Mouse (Mus musculus): ENCODE measurements around the gene Nhsl2. TPM values are rescaled to one million over a fixed set of nuclear protein-coding genes. Genes with fewer than 3 reads are reported as not detected.
"Not testable (repeated sequence)": the region's sequence is repeated elsewhere in the genome, so short reads cannot be mapped to it uniquely, and the experiment has no call there.

The Nhsl2 gene
- 2.5 and 10.9 TPM in 2 replicates for polyA plus RNA-seq (2011; ENCODE audit: insufficient read depth, insufficient read length, low replicate concordance, missing spikeins)

- H3K4me3 ChIP-seq (replicated peaks; ENCODE audit: control insufficient read depth, low read depth, low read length) = no peak within 1 kb of the TSS
- H3K4me1 ChIP-seq (ENCODE audit: control insufficient read depth, insufficient read depth, low read length) = no peaks in the 10 kb centered on the region
- WGBS = 19% methylated on average over 56 of the region's 58 CpGs
- TF ChIP-seq POLR2A (IDR thresholded peaks at IDR 0.05; ENCODE audit: borderline replicate concordance, control insufficient read depth, low read depth, low read length) (no peak), CTCF (IDR thresholded peaks at IDR 0.05; ENCODE audit: control insufficient read depth, insufficient read depth, low read length) (no peak)
- no peak within 1 kb of the TSS for H3K27ac ChIP-seq (ENCODE audit: control insufficient read depth, insufficient read depth, low read depth, low read length, poor library complexity)
These were observed at the start of gene Nhsl2 for GRCm38 (mm10) chrX:101849281-101849821. Gene Nhsl2, plus strand, starts transcription at chrX:101849385.

- Histone ChIP-seq H3K27ac (ENCODE audit: control insufficient read depth, insufficient read depth, low read depth, low read length, poor library complexity) (no peak overlapping the region), H3K4me1 (ENCODE audit: control insufficient read depth, insufficient read depth, low read length) (no peaks in the 10 kb centered on the region), H3K4me3 (replicated peaks; ENCODE audit: control insufficient read depth, low read depth, low read length) (no peak overlapping the region)
- WGBS = 27% methylated on average over 2 of the region's 2 CpGs
- TF ChIP-seq POLR2A (IDR thresholded peaks at IDR 0.05; ENCODE audit: borderline replicate concordance, control insufficient read depth, low read depth, low read length) = no peak
- TF ChIP-seq CTCF (IDR thresholded peaks at IDR 0.05; ENCODE audit: control insufficient read depth, insufficient read depth, low read length) = no peak
These were observed 43.7 kb upstream of the Nhsl2 start for GRCm38 (mm10) chrX:101805512-101805911.

- Histone ChIP-seq H3K27ac (ENCODE audit: control insufficient read depth, insufficient read depth, low read depth, low read length, poor library complexity) (no peak overlapping the region), H3K4me3 (replicated peaks; ENCODE audit: control insufficient read depth, low read depth, low read length) (no peak overlapping the region), H3K4me1 (ENCODE audit: control insufficient read depth, insufficient read depth, low read length) (no peaks in the 10 kb centered on the region)
- 8% methylated on average over 3 of the region's 3 CpGs for WGBS
- TF ChIP-seq POLR2A (IDR thresholded peaks at IDR 0.05; ENCODE audit: borderline replicate concordance, control insufficient read depth, low read depth, low read length) (no peak), CTCF (IDR thresholded peaks at IDR 0.05; ENCODE audit: control insufficient read depth, insufficient read depth, low read length) (no peak)
These were observed 37.4 kb upstream of the Nhsl2 start for GRCm38 (mm10) chrX:101811750-101812149.

GRCm38 (mm10) chrX:101819163-101819562, 30.0 kb upstream of the Nhsl2 start:
- no peak for TF ChIP-seq CTCF (IDR thresholded peaks at IDR 0.05; ENCODE audit: control insufficient read depth, insufficient read depth, low read length)
- no peak for TF ChIP-seq POLR2A (IDR thresholded peaks at IDR 0.05; ENCODE audit: borderline replicate concordance, control insufficient read depth, low read depth, low read length)
- Histone ChIP-seq H3K27ac (ENCODE audit: control insufficient read depth, insufficient read depth, low read depth, low read length, poor library complexity) (no peak overlapping the region), H3K4me1 (ENCODE audit: control insufficient read depth, insufficient read depth, low read length) (no peaks in the 10 kb centered on the region), H3K4me3 (replicated peaks; ENCODE audit: control insufficient read depth, low read depth, low read length) (no peak overlapping the region)
- WGBS = 33% methylated on average over 1 of the region's 1 CpGs

GRCm38 (mm10) chrX:101819980-101820379, 29.2 kb upstream of the Nhsl2 start:
- H3K27ac ChIP-seq (ENCODE audit: control insufficient read depth, insufficient read depth, low read depth, low read length, poor library complexity); H3K4me3 ChIP-seq (replicated peaks; ENCODE audit: control insufficient read depth, low read depth, low read length); H3K4me1 ChIP-seq (ENCODE audit: control insufficient read depth, insufficient read depth, low read length): not testable (repeated sequence)

- 80% methylated on average over 5 of the region's 5 CpGs for WGBS
- H3K4me1 ChIP-seq (ENCODE audit: control insufficient read depth, insufficient read depth, low read length) = no peaks in the 10 kb centered on the region
- no peak overlapping the region for H3K27ac ChIP-seq (ENCODE audit: control insufficient read depth, insufficient read depth, low read depth, low read length, poor library complexity)
- TF ChIP-seq POLR2A (IDR thresholded peaks at IDR 0.05; ENCODE audit: borderline replicate concordance, control insufficient read depth, low read depth, low read length) = no peak
- H3K4me3 ChIP-seq (replicated peaks; ENCODE audit: control insufficient read depth, low read depth, low read length) = no peak overlapping the region
These were observed 1.9 kb upstream of the Nhsl2 start for GRCm38 (mm10) chrX:101847191-101847795.

GRCm38 (mm10) chrX:101849901-101850551, 841 bp downstream of the Nhsl2 start:
- WGBS = 14% methylated on average over 59 of the region's 59 CpGs
- no peak for TF ChIP-seq POLR2A (IDR thresholded peaks at IDR 0.05; ENCODE audit: borderline replicate concordance, control insufficient read depth, low read depth, low read length)
- TF ChIP-seq CTCF (IDR thresholded peaks at IDR 0.05; ENCODE audit: control insufficient read depth, insufficient read depth, low read length) = no peak
- H3K4me3 ChIP-seq (replicated peaks; ENCODE audit: control insufficient read depth, low read depth, low read length) = no peak overlapping the region
- H3K27ac ChIP-seq (ENCODE audit: control insufficient read depth, insufficient read depth, low read depth, low read length, poor library complexity) = no peak overlapping the region
- H3K4me1 ChIP-seq (ENCODE audit: control insufficient read depth, insufficient read depth, low read length) = no peaks in the 10 kb centered on the region

GRCm38 (mm10) chrX:101851566-101852354, 2.6 kb downstream of the Nhsl2 start:
- WGBS = 77% methylated on average over 7 of the region's 7 CpGs
- H3K4me1 ChIP-seq (ENCODE audit: control insufficient read depth, insufficient read depth, low read length) = no peaks in the 10 kb centered on the region
- H3K27ac ChIP-seq (ENCODE audit: control insufficient read depth, insufficient read depth, low read depth, low read length, poor library complexity) = no peak overlapping the region
- H3K4me3 ChIP-seq (replicated peaks; ENCODE audit: control insufficient read depth, low read depth, low read length) = no peak overlapping the region
- TF ChIP-seq POLR2A (IDR thresholded peaks at IDR 0.05; ENCODE audit: borderline replicate concordance, control insufficient read depth, low read depth, low read length) (no peak), CTCF (IDR thresholded peaks at IDR 0.05; ENCODE audit: control insufficient read depth, insufficient read depth, low read length) (no peak)

All from bone marrow, adult 2 months (tissue).